Mouse (Mus musculus) heart, adult 11 months (tissue): ENCODE measurements at regions not wholly inside any gene's neighbourhood (a gene's known extent, or its start where the extent isn't known, plus 50 kb on each side); places are given as distances from the start of the nearest gene placed in this dataset.

Experiments
- DNase-seq: peaks from one replicate; pipeline ENCODE4 v3.0.0; 2022

- DNase-seq: no peak
Measured at GRCm38 (mm10) chr19:14656022-14656388, 58.2 kb upstream of the Tle4 start.

GRCm38 (mm10) chr19:14655302-14656021 lies 57.6 kb upstream of the Tle4 start:
- no peak for DNase-seq
